Mouse (Mus musculus) midbrain, embryonic 10.5 days (tissue): ENCODE results near the gene Abhd14b. TPM values are rescaled to one million over a fixed set of nuclear protein-coding genes. Genes with fewer than 3 reads are reported as not detected.

Experiments
- DNase-seq: peaks from one replicate; pipeline ENCODE4 v3.0.0-alpha.2; 2017; ENCODE audit warnings: low spot score
- H3K27ac ChIP-seq: fragments of 300-500 bp; sonication (generic); replicated peaks from 2 replicates; pipeline ENCODE4 v1.5.1; 2016; ENCODE audit warnings: mild to moderate bottlenecking
- H3K27me3 ChIP-seq: fragments of 300-500 bp; sonication (generic); 2 replicates; pipeline ENCODE4 v1.6.1; 2016; ENCODE audit warnings: low read depth, mild to moderate bottlenecking; ENCODE audit not compliant: poor library complexity, severe bottlenecking
- H3K36me3 ChIP-seq: fragments of 300-500 bp; sonication (generic); 2 replicates; pipeline ENCODE4 v1.6.1; 2016; ENCODE audit warnings: mild to moderate bottlenecking, moderate library complexity
- H3K4me1 ChIP-seq: fragments of 300-500 bp; sonication (generic); 2 replicates; pipeline ENCODE4 v1.6.1; 2016
- H3K4me3 ChIP-seq: fragments of 300-500 bp; sonication (generic); 2 replicates; pipeline ENCODE4 v1.5.1; 2016; ENCODE audit warnings: mild to moderate bottlenecking, moderate library complexity
- H3K9me3 ChIP-seq: fragments of 300-500 bp; sonication (generic); replicated peaks from 2 replicates; pipeline ENCODE4 v1.6.1; 2016; ENCODE audit warnings: mild to moderate bottlenecking
- WGBS: fragments of 180-500 bp; shearing (Covaris S2); methylation state at CpG from one replicate; pipeline ENCODE4 v1.1.7; 2016; 5-methylcytosine and 5-hydroxymethylcytosine counted together
- polyA plus RNA-seq: library from polyadenylated mRNA; unstranded; fragments of >200 nt; fragmentation: Nextera tagmentation; extraction: Ambion mirVana; gene quantifications from 2 replicates; pipeline ENCODE4 v1.2.1, GENCODE M21; 2016

Abhd14b gene
- polyA plus RNA-seq, 1 experiment from 2014 or later = 5.2 TPM

DNA sequence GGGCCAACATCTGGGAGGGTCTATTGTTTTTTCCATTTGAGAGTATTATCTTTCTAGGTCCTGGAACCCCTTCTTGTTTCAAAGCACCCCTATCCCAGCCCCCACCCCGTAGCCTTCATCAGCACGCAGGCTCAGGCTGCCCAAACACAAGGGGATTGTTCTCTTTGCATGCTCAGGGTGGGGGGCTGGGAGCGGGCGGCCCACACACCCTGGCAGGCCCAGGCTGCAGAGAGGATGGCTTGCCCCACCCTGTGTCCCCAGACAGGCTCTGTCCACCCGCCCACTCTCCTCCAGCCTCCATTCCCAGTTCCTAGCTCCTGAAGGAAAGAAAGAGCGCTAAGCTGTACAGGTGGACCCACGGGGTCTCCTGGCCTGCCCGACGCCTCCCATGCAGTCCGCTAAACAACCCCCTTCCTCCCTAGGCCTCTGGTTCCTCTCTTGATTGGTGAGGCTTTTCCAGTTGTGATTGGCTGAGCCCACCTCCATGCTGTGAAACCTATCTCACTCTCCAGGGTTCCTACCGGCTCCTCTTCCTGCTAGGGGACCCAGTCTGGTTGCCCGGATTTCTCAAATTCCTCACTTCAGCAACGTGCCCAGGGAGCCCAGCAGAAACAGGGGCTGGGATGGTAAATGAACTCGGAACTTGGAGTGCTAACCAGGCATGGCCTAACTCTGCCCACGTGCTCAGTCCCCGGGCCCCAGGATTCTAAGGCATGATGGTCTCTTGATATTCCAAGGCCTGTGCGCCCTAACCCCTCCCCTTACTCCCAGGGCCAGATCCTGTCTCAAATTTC lies 7.8 kb downstream of the Abhd14b start:
- DNase-seq = peak; percentile 80
- no peaks in the 10 kb centered on the region for H3K9me3 ChIP-seq
- H3K27me3 ChIP-seq = peaks cover 9% of the 10 kb centered on the region; the same call in 1 of the 2 replicates
- WGBS = 2% methylated on average over 17 of the region's 17 CpGs
- H3K36me3 ChIP-seq = peaks cover 43% of the 10 kb centered on the region
- H3K4me3 ChIP-seq = peak overlapping the region; percentile 94
- H3K27ac ChIP-seq = peak overlapping the region; percentile 99
- H3K4me1 ChIP-seq = peaks cover 94% of the 10 kb centered on the region

- Histone ChIP-seq H3K36me3 (peaks cover 57% of the 10 kb centered on the region), H3K27ac (peak overlapping the region; percentile 99), H3K4me1 (peaks cover 88% of the 10 kb centered on the region), H3K4me3 (peak overlapping the region; percentile 94), H3K27me3 (0 out of 2 replicates have a peak, but pooled peaks cover 4% of the 10 kb centered on the region), H3K9me3 (no peaks in the 10 kb centered on the region)
- WGBS = 28% methylated on average over 15 of the region's 15 CpGs
- DNase-seq = peak; percentile 82
These were observed 9.3 kb downstream of the Abhd14b start for GRCm38 (mm10) chr9:106456325-106457162.

GRCm38 (mm10) chr9:106457163-106457559 lies 9.9 kb downstream of the Abhd14b start:
- Histone ChIP-seq H3K9me3 (no peaks in the 10 kb centered on the region), H3K4me3 (peak overlapping the region; percentile 94), H3K4me1 (peaks cover 88% of the 10 kb centered on the region), H3K27me3 (peaks cover 5% of the 10 kb centered on the region; the same call in 1 of the 2 replicates), H3K27ac (peak overlapping the region; percentile 99), H3K36me3 (peaks cover 64% of the 10 kb centered on the region)
- WGBS = 48% methylated on average over 9 of the region's 9 CpGs
- DNase-seq = no peak

GRCm38 (mm10) chr9:106457920-106458319 lies 10.7 kb downstream of the Abhd14b start:
- Histone ChIP-seq H3K9me3 (no peaks in the 10 kb centered on the region), H3K4me3 (peak overlapping the region; percentile 94), H3K27me3 (peaks cover 10% of the 10 kb centered on the region), H3K4me1 (peaks cover 85% of the 10 kb centered on the region), H3K36me3 (peaks cover 71% of the 10 kb centered on the region), H3K27ac (peak overlapping the region; percentile 99)
- WGBS = 67% methylated on average over 5 of the region's 5 CpGs
- DNase-seq = no peak

DNA sequence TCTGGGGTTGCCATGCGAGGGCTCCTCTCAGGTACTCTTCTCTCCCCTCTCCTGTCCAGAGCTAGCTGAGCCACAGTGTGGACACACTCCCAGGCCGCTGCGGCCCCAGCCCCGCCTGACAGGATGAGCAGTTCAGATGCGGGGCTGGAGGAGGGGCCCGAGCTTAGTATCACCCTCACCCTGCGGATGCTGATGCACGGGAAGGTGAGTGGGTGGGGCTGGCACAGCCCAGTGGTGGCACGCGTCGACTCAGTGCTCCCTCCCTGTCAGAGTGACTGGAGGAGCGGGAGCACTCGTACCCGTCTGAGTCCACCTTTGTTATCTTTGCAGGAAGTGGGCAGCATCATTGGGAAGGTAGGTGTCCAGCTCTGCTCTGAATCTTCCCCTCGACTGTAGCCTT lies 12.7 kb downstream of the Abhd14b start:
- H3K27ac ChIP-seq = no peak overlapping the region
- peaks cover 91% of the 10 kb centered on the region for H3K36me3 ChIP-seq
- DNase-seq = no peak
- WGBS = 88% methylated on average over 15 of the region's 15 CpGs
- H3K27me3 ChIP-seq = peaks cover 30% of the 10 kb centered on the region
- no peaks in the 10 kb centered on the region for H3K9me3 ChIP-seq
- peaks cover 90% of the 10 kb centered on the region for H3K4me1 ChIP-seq
- peak overlapping the region; percentile 5; the same call in 1 of the 2 replicates for H3K4me3 ChIP-seq

DNA sequence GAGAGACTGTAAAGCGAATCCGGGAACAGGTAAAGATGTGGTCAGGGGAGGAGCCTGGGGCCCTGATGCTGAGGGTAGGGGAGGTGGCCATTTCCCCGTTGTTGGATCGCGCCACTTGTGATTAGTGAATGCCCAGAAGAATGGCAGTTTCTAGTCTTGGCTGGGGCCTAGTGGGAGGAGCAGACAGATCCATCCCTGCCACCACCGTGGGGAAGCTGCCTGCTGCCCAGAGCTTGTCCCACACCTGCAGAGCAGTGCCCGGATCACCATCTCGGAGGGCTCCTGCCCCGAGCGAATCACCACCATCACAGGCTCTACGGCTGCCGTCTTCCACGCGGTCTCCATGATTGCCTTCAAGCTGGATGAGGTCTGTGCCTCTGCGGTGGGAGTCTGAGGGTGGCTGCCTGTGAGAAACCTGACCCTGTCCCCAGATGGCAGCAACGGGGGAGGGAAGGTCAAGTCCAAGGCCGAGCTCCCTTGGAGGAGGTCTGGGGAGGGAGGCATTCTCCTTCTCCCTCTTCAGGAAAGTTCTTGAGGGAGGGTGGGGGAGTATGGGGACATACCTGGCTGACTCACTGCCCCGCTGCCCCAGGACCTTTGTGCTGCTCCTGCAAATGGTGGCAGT lies 13.3 kb downstream of the Abhd14b start:
- DNase-seq = no peak
- H3K9me3 ChIP-seq = no peaks in the 10 kb centered on the region
- peaks cover 34% of the 10 kb centered on the region for H3K27me3 ChIP-seq
- peak overlapping the region; percentile 9; the same call in 1 of the 2 replicates for H3K27ac ChIP-seq
- H3K4me1 ChIP-seq = peaks cover 90% of the 10 kb centered on the region
- H3K4me3 ChIP-seq = peak overlapping the region; percentile 5; the same call in 1 of the 2 replicates
- H3K36me3 ChIP-seq = peaks cover 96% of the 10 kb centered on the region
- 88% methylated on average over 18 of the region's 18 CpGs for WGBS

DNA sequence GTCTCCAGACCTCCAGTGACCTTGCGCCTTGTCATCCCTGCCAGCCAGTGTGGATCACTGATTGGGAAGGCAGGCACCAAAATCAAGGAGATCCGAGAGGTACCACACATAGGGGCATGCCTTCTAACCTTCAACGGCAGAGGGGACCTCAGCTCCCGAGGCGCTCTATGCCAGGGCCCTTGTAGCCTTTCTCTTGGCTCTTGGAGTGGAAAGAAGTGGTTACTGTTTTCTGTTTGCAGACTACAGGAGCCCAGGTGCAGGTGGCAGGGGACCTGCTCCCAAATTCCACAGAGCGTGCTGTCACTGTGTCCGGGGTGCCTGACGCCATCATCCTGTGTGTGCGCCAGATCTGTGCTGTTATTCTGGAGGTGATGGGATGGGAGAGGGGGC lies 13.8 kb downstream of the Abhd14b start:
- H3K36me3 ChIP-seq = peaks cover 99% of the 10 kb centered on the region
- H3K4me1 ChIP-seq = peaks cover 89% of the 10 kb centered on the region

GRCm38 (mm10) chr9:106461641-106462429 lies 14.6 kb downstream of the Abhd14b start:
- H3K4me3 ChIP-seq = no peak overlapping the region; the same call in 1 of the 2 replicates

More for the DNA sequence above, 13.8 kb downstream of the Abhd14b start:
- 93% methylated on average over 9 of the region's 9 CpGs for WGBS
- H3K27ac ChIP-seq = no peak overlapping the region
- H3K4me3 ChIP-seq = no peak overlapping the region
- H3K27me3 ChIP-seq = peaks cover 39% of the 10 kb centered on the region
- no peak for DNase-seq
- no peaks in the 10 kb centered on the region for H3K9me3 ChIP-seq

DNA sequence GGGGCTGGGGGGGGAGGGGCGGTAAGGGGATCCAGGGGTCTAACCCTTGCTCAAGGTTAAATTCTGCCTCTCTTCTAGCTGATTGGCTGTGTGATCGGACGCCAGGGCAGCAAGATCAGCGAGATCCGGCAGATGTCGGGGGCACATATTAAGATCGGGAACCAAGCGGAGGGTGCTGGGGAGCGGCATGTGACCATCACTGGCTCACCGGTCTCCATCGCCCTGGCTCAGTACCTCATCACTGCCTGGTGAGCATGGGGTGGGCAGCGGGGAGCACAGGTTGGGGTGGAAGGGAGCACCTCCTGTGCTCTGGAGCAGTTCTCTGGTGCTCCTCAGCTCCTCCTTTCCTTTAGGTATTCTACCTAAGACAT lies 15.2 kb downstream of the Abhd14b start:
- Histone ChIP-seq H3K36me3 (peaks cover 88% of the 10 kb centered on the region), H3K9me3 (no peaks in the 10 kb centered on the region), H3K4me3 (no peak overlapping the region; the same call in 1 of the 2 replicates), H3K27me3 (peaks cover 42% of the 10 kb centered on the region), H3K4me1 (peaks cover 75% of the 10 kb centered on the region), H3K27ac (no peak overlapping the region)
- DNase-seq = no peak
- WGBS = 94% methylated on average over 12 of the region's 12 CpGs

More at GRCm38 (mm10) chr9:106461641-106462429, 14.6 kb downstream of the Abhd14b start:
- H3K36me3 ChIP-seq = peaks cover 94% of the 10 kb centered on the region
- DNase-seq = no peak
- no peaks in the 10 kb centered on the region for H3K9me3 ChIP-seq
- 85% methylated on average over 16 of the region's 16 CpGs for WGBS
- H3K27me3 ChIP-seq = peaks cover 42% of the 10 kb centered on the region
- H3K4me1 ChIP-seq = peaks cover 81% of the 10 kb centered on the region
- H3K27ac ChIP-seq = no peak overlapping the region

DNA sequence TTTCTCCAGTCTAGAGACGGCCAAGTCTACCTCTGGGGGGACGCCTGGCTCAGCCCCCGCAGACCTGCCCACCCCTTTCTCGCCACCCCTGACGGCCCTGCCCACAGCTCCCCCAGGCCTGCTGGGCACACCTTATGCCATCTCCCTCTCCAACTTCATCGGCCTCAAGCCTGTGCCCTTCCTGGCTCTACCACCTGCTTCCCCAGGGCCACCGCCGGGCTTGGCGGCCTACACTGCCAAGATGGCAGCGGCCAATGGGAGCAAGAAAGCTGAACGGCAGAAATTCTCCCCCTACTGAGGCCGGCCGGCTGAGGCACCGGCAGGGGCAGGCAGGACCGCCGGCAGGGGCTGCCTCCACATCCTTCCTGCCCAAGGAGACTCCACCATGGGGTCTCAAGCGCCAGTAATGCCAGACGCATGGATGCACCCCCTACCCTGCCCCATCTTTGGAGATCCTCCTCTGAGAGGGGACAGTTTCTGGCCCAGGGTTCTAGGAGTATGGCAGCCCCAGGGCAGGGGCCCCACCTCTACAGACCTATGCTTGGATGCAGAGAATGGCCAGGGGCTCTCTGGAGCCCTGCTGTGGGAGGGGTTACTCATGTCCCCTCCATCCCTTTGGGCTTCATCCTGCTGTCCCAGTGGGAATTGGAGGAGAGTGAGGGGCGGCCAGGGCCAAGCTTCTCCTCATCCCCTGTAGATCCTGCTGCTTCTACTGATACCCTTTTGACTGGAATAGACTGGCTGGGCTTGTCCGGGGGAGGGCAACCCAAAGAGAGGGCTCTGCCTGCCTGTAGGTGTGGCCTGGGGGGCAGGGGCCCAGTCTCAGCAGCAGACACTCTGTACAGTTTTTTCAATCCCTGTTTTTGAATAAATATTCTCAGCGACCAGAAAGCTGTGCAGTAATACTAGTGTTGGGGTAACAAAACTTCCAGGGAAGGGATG lies 16.1 kb downstream of the Abhd14b start:
- Histone ChIP-seq H3K27ac (no peak overlapping the region), H3K4me3 (peak overlapping the region; percentile 54; the same call in 1 of the 2 replicates), H3K9me3 (no peaks in the 10 kb centered on the region), H3K36me3 (peaks cover 78% of the 10 kb centered on the region), H3K4me1 (peaks cover 66% of the 10 kb centered on the region), H3K27me3 (peaks cover 42% of the 10 kb centered on the region)
- DNase-seq = no peak
- 87% methylated on average over 21 of the region's 21 CpGs for WGBS
